Mouse (Mus musculus): ENCODE data around the gene Kcnh7.
"Not testable (repeated sequence)": the region's sequence is repeated elsewhere in the genome, so short reads cannot be mapped to it uniquely, and the experiment has no call there.

Gene Kcnh7

DNA sequence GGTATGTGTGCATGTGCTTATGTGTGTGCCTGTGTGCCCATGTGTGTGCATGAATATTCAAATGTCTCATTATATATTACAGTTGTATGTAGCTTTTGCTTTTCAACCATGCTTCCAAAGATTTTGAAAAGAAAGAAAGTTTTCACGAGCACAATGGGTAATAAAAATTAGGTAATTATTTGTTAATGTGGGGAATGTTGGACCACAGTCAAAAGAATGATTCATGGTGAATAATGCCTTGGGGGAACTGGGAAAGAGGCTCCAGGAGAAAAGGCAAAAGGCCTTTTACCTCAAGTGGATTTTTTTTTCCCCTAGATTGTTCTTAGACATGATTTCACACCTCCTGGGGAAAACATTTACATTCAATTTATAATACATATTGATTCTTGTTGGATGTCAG lies 458.1 kb downstream of the Kcnh7 start:
- peak in 1 of 2 experiments; percentile 48 for DNase-seq (ENCODE audit: inconsistent age in 2 of 2, low spot score in 1 of 2)

DNA sequence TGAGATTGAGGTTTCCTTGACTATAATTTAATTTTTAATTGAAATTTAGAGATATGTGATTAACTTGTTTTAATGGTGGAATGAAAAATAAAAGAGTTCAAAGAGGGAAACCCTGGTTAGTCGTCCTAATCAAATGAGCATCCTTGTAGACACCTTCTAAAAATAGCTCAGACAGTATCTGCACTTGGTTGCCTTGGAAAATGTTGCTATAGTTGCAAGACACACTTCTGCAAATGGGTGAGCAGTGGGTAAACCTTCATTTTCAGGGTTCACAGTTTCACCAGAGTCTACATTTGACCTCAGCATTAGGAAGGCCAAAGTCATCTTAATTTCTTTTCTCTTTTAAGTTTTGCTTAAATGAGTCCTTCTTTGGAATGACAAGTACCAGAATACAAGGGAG lies 465.7 kb downstream of the Kcnh7 start:
- DNase-seq (ENCODE audit: inconsistent age in 2 of 2, low spot score in 1 of 2): no peak

DNA sequence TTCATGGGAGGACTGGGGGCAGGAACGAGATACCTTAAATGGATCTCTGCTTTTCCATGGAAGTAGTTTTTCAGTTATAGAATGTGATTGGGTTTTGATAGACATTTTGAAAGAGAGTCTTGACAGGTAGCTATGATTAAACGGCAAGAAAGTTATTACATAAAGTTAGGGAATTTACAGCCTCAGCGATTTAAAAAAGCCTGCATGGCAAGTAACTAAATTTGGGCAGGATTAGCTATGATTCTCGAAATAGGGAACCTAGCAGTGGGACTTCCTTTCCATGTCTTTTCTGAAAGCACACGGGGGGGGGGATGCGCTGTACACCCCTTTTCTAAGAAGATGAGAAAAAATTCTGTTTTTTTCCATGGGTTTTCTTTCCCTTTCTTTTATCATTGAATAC lies 466.8 kb downstream of the Kcnh7 start:
- DNase-seq (ENCODE audit: inconsistent age in 2 of 2, low spot score in 1 of 2): no peak

DNA sequence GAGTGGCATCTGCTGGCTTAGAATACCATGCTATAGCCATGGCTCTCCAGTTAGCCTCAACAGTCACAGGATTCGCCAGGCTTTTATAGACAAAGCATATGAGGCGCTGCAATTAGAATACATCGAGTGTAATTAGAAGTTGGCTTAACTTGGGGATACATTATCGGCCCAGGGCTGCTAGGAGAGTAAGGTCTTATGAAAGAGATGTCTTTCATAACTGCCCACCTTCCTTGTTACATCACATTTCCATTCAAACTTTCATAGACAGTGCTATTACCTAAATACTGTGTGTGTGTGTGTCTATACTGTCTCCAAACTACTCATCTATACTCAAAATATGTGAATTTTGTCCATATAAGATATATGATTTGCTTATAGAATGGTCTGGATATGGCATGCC lies 468.8 kb downstream of the Kcnh7 start:
- no peak for DNase-seq (ENCODE audit: inconsistent age in 2 of 2, low spot score in 1 of 2)

DNA sequence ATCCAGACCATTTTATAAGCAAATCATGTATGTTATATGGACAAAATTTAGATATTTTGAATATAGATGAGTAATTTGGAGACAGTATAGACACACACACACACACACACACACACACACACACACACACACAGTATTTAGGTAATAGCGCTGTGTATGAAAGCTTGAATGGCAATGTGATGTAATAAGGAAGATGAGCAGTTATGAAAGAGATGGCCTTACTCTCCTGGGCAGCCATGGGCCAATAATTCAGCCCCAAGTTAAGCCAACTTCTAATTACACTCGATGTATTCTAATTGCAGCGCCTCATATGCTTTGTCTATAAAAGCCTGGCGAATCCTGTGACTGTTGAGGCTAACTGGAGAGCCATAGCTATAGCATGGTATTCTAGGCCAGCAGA lies 469.7 kb downstream of the Kcnh7 start:
- not testable (repeated sequence) for DNase-seq (ENCODE audit: inconsistent age in 2 of 2, low spot score in 1 of 2)

DNA sequence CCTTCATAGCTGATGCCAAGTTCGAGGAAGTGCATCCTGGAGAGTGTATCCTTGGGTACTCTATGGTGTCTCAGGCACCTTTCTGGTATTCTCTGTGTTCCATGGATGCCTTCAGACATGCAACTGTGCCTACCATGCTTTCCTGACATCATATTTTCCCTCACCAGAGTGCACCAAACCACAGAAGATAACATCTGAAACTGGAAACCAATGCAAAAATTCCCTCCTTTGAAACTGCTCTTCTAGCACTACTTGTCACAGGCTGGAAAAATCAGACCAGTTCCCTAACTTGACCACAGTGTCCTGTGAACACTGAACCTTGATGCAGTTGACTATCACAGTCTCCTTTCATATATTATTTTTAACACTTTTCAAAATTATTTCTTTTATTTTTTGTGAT lies 474.5 kb downstream of the Kcnh7 start:
- no peak for DNase-seq (ENCODE audit: inconsistent age in 2 of 2, low spot score in 1 of 2)

DNA sequence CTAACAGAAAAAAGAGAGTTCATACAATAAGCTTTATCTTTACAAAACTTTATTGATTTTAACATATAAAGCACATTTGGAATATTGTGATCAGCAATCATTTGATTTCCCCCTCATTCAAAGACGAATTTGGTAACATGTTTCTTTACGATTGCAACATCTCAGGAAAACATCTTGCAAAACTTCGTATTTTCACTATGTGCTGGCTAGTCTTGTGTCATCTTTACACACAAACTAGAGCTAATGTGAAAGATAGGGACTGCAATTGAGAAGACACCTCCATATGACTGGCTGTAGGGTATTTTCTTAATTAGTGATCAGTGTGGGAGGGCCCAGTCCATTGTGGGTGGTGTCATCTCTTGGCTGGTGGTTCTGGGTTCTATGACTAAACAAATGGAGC lies 477.8 kb downstream of the Kcnh7 start:
- no peak for DNase-seq (ENCODE audit: inconsistent age in 2 of 2, low spot score in 1 of 2)

DNA sequence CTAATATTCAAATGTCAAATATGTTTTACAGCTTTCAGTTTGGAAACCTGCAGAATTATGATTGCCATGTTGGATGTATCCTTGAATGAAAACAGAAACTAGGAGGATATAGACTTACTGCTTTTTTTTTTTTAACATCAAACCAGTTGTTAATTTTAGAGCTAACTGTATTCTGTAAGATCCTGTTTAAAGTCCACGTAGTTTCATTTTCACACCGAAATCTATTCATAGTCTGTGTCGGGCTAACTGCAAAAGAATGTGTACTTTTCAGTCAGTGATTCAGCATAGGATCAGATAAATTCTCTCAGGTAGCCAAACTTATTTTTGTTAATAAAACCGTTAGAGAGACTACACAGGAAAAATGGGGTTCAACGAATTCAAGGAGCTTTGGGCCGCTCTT lies 498.2 kb downstream of the Kcnh7 start:
- no peak for DNase-seq (ENCODE audit: inconsistent age in 2 of 2, low spot score in 1 of 2)

DNA sequence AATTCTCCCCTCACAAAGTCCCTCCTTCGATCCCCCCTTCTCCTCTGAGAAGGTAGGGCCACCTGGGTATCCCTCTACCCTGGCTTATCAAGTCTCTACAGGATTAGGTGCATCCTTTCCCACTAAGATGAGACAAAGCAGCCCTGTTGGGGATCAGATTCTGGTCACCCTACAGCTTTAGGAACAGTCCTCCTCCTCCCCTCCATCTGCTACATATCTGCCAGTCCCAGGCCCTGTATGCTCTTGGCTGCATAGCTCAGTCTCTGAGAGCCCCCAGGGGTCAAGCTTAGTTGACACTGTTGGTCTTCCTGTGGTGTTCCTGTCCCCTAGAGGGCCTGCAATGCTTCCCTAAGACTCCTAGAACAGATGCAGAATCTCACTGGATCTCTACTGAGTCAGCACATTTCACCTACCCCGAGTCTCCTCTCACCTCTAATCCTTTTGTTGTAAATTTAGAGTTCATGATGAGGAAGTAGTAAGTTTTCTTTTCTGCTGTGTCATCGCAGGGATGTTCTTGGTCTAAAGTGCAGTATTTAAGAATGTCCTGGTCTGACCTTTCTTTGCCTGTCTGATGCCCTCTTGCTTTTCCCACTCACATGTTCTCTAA lies 499.0 kb downstream of the Kcnh7 start:
- no peak for DNase-seq (ENCODE audit: inconsistent age in 2 of 2, low spot score in 1 of 2)

DNA sequence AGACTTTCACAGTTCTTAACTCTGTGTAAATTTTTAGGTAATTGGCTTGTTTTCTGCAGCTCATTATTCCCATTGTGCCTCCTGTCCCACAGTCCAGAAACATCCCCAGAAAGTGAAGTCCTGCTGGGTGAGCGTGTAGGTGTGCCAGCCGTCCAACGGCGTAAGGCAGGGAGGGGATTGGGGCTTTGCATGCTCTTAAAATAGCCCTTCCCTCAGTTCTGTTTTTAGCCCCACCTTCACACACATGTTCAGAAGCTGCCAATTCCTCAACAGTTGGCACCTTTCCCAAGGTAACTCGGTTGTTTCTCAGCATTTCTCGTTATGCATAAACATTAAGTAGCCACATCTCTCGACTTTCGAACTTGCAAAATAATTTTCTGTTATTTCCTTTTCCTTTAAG lies 502.4 kb downstream of the Kcnh7 start:
- DNase-seq (ENCODE audit: inconsistent age in 2 of 2, low spot score in 1 of 2): peak in 1 of 2 experiments; percentile 59

DNA sequence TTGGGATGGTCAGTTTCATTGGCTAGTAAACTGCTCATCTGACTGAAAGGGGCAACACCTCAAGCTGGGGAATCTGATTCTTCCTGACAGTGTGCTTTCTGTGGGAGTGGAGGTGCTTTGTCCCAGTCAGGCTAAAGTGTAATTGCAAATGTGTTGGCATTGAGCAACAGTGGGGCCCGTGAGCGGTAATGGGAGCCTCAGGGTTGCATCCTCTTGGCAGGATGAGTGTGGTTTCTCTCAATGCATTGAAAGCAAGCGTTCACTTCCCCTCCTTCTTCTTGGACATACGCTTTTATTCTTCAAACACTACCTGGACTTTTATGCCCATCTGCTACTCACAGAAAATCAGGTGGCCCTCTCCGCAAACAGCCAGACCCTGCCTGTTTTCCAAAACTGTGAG lies 511.3 kb downstream of the Kcnh7 start:
- no peak for DNase-seq (ENCODE audit: inconsistent age in 2 of 2, low spot score in 1 of 2)

DNA sequence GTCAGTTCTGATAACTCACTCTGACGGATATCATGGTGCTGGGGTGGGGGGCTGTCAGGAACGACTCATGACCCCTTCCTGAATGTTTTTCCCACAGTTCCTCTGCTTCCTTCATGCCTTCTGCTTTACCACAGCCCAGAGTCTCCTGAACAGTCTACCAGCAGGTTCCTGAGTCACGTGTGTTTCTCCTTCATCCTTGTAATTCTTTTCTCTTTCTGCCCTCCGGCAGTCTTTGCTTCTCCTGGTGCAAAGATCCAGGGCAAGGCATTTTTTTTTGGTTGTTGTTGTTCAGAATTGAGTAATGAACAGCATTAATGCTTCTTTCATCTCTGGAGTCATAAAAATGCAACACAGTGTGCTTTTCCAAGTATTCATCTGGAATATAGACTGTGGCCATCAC lies 513.3 kb downstream of the Kcnh7 start:
- no peak for DNase-seq (ENCODE audit: inconsistent age in 2 of 2, low spot score in 1 of 2)

DNA sequence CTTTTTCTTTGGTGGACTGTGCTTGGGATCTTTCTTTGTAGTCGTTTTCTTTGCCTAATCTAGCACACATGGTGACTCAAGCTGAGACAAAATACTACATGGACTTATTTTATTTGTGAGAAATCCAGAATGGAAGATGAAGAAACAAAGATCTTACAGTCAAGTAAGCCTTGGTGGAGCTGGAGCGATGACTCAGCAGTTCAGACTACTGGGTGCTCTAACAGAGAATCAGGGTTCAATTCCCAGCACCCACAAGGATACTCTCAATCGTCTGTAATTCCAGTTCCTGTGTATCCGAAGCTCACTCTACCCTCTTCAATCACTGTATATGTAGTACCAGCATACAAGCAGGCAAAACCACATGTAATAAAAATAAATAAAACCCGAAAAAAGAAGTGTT lies 513.8 kb downstream of the Kcnh7 start:
- no peak for DNase-seq (ENCODE audit: inconsistent age in 2 of 2, low spot score in 1 of 2)

DNA sequence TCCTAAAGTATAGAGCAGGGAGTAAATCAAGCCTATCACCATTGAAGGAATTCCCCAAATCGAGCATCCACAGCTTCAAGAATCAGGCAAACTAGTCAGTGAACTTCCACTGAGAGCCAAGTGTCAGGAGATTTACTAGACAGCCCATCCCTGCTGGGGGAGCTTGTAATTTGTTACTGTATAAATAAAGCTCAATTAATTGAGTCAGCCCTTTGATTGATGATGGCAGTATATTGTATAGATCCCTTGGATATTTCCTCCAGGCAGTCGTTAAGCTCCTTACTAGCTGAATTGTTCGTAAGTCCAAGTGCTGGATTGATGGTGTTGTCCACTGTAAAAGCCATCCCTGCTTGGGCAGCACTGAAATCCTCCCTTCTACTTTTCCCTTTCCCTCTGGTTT lies 514.2 kb downstream of the Kcnh7 start:
- no peak for DNase-seq (ENCODE audit: inconsistent age in 2 of 2, low spot score in 1 of 2)

DNA sequence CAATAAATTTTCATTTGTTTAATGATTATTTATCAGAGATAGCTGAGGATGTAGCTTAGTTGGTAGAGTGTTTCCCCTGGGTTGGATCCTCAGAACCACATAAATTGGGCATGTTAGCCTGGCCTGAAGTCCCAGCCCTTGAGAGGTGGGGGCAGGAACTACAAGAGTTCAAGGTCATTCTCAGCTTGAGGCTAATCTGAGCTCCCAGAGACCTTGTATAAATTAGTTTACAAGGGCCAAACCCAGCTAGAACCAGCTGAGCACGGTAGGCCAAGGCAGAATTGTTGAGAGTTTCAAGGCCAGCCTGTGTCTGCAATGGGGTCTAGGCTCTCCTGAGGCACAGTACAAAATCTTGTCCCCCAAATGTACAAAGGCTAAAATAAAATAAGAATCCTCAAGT lies 518.6 kb downstream of the Kcnh7 start:
- DNase-seq (ENCODE audit: inconsistent age in 2 of 2, low spot score in 1 of 2): no peak

DNA sequence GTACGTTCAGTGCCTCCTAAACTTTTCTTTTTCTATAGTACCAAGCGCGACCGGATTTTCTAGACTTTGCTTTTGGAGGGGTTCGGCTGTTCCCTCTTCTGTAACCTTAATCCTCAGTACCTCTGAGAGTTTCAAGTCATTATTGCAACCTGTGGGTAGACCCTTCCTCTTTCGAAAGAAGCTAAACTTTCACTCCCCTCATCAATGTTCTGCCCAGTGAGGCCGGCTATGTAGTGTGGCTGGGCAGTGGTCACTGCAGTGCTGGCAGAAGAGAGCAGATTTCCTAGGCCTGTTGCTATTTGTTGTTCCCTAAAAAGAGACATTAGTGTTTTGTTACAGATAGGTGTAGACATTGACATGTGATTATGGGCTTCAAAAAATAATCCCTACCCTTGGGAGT lies 519.2 kb downstream of the Kcnh7 start:
- no peak for DNase-seq (ENCODE audit: inconsistent age in 2 of 2, low spot score in 1 of 2)

DNA sequence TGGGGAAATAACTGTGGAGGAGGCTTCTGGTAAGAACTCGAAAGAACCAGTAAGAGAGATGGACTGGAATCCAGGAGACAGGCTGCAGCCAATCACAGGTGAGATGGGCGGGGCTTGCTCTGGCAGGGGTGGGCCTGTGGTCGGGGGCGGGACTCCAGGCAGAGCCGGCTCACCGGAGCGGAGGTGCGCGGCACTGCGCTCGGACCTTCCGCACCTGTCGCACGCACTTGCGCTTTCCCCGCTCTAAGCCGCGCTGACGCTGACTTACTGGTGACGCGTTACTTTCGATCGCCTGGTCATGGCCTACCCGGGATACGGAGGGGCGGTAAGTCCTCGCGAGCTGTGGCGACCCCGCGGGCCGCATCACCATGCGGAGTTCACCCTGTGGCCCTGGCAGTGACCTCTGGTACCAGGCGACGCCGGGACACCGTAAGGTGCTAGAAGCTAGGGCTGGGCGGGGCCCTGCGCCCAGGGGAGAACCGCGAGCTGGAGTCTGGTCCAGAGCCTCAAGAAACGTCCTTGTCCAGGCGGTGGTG lies 519.9 kb downstream of the Kcnh7 start, which contains the start of gene Gca:
TSS of gene Gca (plus strand) at position 151 of the 536 bp plus-strand sequence.
- peak; percentile 81 to 92 for DNase-seq (ENCODE audit: inconsistent age in 2 of 2, low spot score in 1 of 2)

DNA sequence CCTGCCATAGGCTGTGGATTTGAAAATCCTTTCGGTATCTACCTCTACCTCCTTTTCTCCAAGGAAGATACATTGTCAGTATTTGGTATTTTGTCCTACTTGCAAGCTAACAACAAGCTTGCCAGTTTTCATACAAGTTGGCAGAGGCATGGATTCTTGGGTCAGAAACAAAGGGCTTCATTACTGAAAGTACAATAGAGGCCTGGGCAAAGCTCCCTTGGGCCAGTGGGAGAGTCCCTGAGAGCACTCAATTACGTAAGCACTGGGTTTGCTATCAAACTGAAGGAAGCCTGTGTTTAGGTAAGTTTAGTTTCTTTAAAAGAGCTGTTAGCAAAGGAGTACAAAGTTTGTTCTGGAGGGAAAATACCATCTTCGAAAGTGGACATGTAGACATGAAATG lies 521.5 kb downstream of the Kcnh7 start:
- no peak for DNase-seq (ENCODE audit: inconsistent age in 2 of 2, low spot score in 1 of 2)

DNA sequence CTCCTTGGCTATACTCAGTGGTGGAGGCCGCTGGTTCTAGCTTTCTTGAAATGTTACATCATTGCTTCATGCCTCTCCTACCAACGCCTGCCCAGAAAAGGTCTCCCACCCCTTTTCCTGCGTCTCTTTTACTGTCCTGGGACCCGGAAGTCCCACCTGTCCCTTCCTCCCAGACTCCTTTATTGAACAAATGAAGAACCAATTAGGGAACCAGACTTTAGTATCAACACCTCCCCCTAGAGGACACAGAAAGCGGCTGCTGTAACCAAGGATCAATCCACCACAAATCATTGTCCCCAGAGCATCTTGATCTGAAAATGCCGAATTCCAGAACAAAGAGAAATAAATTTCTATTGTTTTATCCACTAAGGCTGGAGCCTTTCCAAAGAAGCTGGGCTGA lies 523.5 kb downstream of the Kcnh7 start:
- no peak for DNase-seq (ENCODE audit: inconsistent age in 2 of 2, low spot score in 1 of 2)

DNA sequence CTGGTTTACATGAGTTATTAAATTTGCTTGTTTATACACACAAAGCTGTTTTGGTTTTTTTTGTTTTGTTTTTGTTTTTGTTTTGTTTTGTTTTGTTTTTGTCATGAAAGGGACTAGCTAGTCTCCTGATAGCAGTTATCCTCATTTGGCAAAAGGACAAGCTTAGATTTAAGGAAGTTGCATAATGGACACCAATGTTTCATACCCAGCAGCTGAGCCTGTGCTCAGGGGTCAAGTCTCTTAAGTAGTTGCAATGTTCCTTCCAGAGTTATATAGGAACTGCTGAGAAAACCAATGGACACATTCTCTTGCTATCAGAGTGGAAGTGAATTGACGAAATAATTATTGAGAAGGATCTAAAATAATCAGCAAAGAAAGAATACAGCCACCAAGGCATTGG lies 528.0 kb downstream of the Kcnh7 start:
- no peak for DNase-seq (ENCODE audit: inconsistent age in 2 of 2, low spot score in 1 of 2)

DNA sequence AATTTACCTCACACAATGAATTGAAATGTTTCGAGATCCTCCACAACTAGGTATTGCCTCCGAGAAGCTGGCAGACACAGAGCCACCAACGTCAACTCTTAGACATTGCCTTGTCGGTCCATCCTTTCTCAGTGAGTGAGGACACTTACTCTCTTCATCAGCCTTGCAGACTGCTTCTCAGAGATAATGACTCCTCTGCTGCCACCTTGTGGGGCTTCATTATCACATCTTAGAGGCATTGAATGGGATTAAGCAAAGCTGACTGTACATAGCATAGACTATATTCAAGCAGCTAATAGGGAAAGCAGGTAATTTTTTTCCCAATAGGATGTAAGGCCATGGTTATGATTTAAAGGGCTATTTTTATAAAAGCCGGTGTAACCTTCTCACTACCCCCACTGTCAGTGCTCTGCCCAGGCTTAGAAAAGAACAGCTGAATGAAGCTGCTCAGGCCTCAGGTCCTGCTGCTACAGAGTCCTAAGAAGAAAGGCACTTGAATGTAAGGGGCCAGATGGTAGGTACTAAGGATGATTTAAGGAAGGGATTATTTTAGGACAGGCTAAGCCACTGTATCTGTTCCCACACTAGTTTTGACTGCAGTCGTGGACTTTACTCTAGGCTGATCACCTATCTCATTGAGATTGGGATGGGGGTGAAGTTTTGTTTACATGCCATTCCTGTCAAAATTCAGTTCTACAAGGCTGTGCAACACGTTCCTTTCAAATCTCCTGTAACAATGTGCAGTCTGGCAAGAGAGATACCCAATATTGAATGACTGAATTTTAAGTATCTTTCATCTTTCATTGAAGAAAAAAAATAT lies 529.4 kb downstream of the Kcnh7 start:
- peak; percentile 42 to 79 for DNase-seq (ENCODE audit: inconsistent age in 2 of 2, low spot score in 1 of 2)

DNA sequence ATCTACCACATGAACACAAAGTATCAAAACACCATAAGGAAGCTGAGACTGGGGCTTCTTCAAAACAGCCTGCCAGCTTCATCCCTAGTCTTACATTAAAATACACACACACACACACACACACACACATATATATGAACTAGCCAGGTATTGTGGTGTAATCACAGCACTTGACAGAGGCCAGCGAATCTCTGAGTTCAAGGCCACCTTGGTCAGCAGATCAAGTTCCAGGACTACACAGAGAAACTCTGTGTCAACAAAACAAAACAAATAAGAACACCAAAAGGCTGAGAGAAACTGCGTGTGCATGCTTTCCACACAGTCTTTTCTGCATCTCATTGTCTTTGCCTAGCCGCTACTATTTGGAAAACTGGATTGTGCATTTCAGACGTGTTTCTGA lies 531.6 kb downstream of the Kcnh7 start:
- DNase-seq (ENCODE audit: inconsistent age in 2 of 2, low spot score in 1 of 2): no peak

DNA sequence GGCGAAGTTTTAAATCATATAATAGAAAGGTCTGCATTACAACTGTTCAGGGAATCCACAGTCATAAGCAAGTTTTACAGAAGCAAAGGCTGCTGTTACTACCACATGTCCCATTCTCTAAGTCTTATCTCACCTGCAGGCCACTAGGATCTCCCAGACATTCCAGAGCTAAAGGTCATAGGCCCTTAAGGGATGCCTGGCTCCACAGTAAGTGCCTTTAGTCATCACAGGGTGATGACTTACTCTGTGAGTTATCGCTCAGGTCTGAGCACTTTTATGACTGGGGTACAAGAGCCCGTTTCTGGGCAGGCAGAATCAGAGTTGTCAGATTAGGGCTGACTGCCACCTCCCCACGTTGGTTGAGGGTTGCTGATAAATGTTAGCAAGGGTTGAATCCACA lies 532.2 kb downstream of the Kcnh7 start:
- no peak for DNase-seq (ENCODE audit: inconsistent age in 2 of 2, low spot score in 1 of 2)

Measured in adrenal gland, adult (tissue).